Mouse (Mus musculus) adrenal gland, adult 2 months (tissue): ENCODE measurements at regions not wholly inside any gene's neighbourhood (a gene's known extent, or its start where the extent isn't known, plus 50 kb on each side); places are given as distances from the start of the nearest gene placed in this dataset.
A peak's percentile ranks its signal among the peaks of the same experiment; 100 is the strongest.

Experiments
- DNase-seq: peaks from one replicate; pipeline ENCODE4 v3.0.0; 2021

- peak; percentile 15 for DNase-seq
Observed at GRCm38 (mm10) chr13:56350705-56351400, 54.5 kb upstream of the Cxcl14 start.

GRCm38 (mm10) chr13:56351401-56351735, 55.0 kb upstream of the Cxcl14 start:
- no peak for DNase-seq

GRCm38 (mm10) chr13:56352436-56352835, 56.1 kb upstream of the Cxcl14 start:
- no peak for DNase-seq

GRCm38 (mm10) chr13:56352839-56353605, 56.7 kb upstream of the Cxcl14 start:
- peak; percentile 70 for DNase-seq

- no peak for DNase-seq
Observed at GRCm38 (mm10) chr13:56353921-56354320, 57.6 kb upstream of the Cxcl14 start.

GRCm38 (mm10) chr13:56354630-56355029, 58.3 kb upstream of the Cxcl14 start:
- DNase-seq = no peak

- DNase-seq = no peak
Observed at GRCm38 (mm10) chr13:56356999-56357398, 60.6 kb upstream of the Cxcl14 start.

- no peak for DNase-seq
Observed at GRCm38 (mm10) chr13:56357955-56358354, 61.6 kb upstream of the Cxcl14 start.

GRCm38 (mm10) chr13:56358827-56359226, 62.5 kb upstream of the Cxcl14 start:
- no peak for DNase-seq

GRCm38 (mm10) chr13:56359554-56359953, 63.2 kb upstream of the Cxcl14 start:
- no peak for DNase-seq

GRCm38 (mm10) chr13:56360803-56361202, 64.5 kb upstream of the Cxcl14 start:
- no peak for DNase-seq

- no peak for DNase-seq
Observed at GRCm38 (mm10) chr13:56362238-56362637, 64.2 kb upstream of the Gm3045 start.

GRCm38 (mm10) chr13:56362646-56363045, 63.7 kb upstream of the Gm3045 start:
- DNase-seq = no peak

GRCm38 (mm10) chr13:56369600-56369999, 56.8 kb upstream of the Gm3045 start:
- DNase-seq = no peak

GRCm38 (mm10) chr13:56371374-56371773, 55.0 kb upstream of the Gm3045 start:
- DNase-seq = no peak

GRCm38 (mm10) chr13:56372003-56372725, 54.2 kb upstream of the Gm3045 start:
- DNase-seq = no peak

- no peak for DNase-seq
Observed at GRCm38 (mm10) chr13:56372727-56373126, 53.7 kb upstream of the Gm3045 start.
